Mouse (Mus musculus) inflammation-experienced regulatory T-cells, adult 6 months (primary cell): ENCODE results near the gene Mpped2. TPM values are rescaled to one million over a fixed set of nuclear protein-coding genes. Genes with fewer than 3 reads are reported as not detected.

Experiments used
- ATAC-seq: one replicate; pipeline ENCODE4 v1.8.0; 2017
- polyA plus RNA-seq, 3 experiments: library from polyadenylated mRNA; unstranded; fragments of 100-300 nt; shearing (Covaris generic); gene quantifications; one replicate each; pipeline ENCODE4 v1.2.1; 2017

Gene Mpped2
- polyA plus RNA-seq, 3 experiments from 2014 or later = 0.47 TPM; not detected in 2

GRCm38 (mm10) chr2:106705664-106706063, 12.6 kb downstream of the Mpped2 start:
- no peak for ATAC-seq

DNA sequence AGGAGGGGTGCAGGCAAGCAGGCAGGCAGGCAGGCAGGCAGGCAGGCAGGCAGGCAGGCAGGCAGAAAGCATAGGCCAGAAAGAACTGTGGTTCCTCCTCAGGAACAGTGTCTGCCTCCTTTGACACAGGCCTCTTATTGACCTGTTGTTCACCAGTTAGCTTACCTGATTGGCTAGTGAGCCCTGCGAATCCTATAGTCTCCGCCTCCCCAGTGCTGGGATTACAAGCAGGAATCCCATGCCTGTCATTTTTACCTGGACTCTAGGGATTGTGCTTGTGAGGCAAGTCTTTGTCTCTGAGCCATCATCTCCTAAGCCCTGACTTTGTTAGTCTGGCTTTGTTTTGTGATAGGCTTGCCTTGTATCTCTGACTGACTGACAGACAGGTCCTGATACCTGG, 14.1 kb downstream of the Mpped2 start:
- no peak for ATAC-seq

- ATAC-seq = no peak
These were observed 17.9 kb downstream of the Mpped2 start for GRCm38 (mm10) chr2:106710862-106711477.

- no peak for ATAC-seq
These were observed 18.4 kb downstream of the Mpped2 start for GRCm38 (mm10) chr2:106711506-106711905.

- no peak for ATAC-seq
These were observed 20.1 kb downstream of the Mpped2 start for GRCm38 (mm10) chr2:106713151-106713550.

DNA sequence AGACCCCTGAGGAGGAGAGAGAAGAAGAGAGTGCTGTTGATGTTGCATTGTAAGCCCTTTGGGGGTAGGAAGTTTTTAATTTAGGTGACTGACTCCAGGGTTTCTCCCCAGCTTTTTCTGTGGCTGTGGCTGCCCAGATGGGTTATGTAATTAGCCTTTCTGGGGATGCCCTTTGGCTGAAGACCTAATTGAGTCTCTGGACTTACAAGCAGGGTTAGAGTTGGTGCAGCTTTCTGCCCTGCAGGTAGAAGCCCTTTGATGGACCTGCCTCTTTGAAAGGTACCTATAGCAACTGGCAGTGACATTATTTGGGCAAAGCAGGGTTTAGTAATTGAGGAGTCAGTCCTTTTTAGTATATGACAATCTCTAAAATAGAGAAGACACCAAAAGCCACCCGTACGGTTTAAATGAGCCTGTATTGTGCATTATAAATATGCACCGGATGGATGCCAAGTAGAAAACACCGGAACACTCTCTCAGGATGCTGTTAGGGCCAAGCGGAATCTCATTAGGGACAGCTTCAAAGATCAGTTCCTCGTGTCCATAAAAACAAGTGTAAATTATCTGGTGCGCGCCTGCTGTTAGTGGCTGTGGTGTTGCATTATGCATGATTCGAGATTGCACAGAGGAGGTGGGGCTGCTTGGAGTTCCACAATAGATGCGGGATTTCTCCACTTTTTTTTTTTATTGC, 22.8 kb downstream of the Mpped2 start:
- no peak for ATAC-seq

DNA sequence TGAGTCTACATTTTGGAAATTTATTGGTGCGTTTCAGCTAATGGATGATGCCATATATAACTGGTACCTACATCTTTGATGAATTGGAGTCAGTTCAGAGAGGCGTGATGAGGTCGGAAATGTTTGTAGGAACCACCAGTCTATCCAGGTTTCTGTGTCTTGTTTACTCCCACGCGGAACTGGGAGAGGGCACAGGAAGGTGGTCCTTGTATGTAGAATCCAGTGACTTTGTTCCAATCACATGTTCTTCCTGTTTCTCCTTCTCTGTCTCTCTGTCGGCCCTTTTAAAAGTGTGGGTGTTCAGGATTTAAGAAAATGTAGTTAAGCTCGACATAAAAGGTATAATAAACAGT, 23.3 kb downstream of the Mpped2 start:
- ATAC-seq = no peak

GRCm38 (mm10) chr2:106718888-106719287, 25.8 kb downstream of the Mpped2 start:
- ATAC-seq = no peak

DNA sequence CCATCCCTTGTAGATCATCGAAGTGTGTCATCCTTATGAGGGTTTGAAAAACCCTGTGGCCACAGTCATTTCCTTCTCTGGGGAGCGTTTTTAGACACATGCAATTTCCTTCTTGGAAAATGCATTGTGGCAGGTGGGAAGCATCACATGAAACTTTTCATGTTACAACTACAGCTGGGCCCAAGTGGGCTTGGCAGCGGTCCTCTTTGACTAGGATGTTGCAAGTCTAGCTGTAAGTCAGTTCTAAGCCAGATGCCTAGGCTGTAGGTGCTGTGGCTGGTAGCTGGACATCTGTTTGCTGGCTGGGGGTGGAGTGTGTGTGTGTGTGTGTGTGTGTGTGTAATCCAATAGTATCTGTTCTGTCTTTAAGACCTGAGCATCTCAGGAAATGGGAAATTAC, 26.4 kb downstream of the Mpped2 start:
- no peak for ATAC-seq

- ATAC-seq = no peak
These were observed 27.6 kb downstream of the Mpped2 start for GRCm38 (mm10) chr2:106720644-106721043.

GRCm38 (mm10) chr2:106722020-106722419, 29.0 kb downstream of the Mpped2 start:
- ATAC-seq = no peak

DNA sequence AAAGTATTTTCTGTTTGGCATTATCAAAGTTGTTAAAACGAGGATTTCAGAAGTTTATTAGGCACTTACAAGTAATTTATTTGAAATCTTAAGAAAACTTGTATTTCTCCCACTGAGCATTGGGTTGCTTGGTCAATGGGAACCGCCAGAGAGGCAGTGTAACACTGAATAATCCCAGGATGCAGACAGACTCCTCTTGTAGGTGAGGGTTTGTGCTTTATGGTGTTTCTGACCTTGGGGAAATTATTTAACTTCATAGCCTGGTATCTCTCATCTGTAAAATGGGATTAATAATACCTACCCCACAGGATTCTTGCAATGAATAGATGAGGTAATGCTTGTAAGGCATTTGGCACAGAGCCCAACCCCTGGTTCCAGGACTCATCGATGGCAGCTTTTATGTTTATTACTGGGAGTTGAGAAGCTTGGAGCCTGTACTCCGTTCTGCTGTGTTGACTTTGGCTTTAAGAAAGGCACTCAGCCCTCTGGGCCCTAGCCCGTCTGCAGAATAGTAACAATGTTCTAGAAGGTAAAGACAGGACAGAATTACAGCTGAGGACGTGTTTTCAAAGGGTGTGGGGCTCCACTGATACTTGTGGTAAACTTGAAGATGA, 37.0 kb downstream of the Mpped2 start:
- ATAC-seq = no peak

- ATAC-seq = no peak
These were observed 37.5 kb downstream of the Mpped2 start for GRCm38 (mm10) chr2:106730608-106731007.

- no peak for ATAC-seq
These were observed 38.4 kb downstream of the Mpped2 start for GRCm38 (mm10) chr2:106731478-106731877.

DNA sequence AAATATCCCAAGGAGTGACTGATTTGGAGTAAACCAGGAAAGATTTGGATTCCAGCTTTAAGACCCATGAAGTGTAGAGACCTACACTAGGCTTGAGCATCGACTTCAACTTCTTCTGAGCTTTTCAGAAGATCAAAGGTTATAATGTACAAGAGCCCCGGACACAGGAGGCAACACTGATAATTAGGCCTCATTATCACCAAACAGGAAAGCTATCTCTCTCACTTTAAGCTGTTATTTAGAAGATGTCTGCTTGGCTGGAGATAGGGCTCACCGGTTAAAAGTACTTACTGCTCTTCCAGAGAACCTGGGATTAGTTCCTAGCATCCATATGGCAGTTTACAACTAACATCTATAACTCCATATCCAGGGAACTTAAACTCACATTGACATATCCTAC, 39.1 kb downstream of the Mpped2 start:
- no peak for ATAC-seq

DNA sequence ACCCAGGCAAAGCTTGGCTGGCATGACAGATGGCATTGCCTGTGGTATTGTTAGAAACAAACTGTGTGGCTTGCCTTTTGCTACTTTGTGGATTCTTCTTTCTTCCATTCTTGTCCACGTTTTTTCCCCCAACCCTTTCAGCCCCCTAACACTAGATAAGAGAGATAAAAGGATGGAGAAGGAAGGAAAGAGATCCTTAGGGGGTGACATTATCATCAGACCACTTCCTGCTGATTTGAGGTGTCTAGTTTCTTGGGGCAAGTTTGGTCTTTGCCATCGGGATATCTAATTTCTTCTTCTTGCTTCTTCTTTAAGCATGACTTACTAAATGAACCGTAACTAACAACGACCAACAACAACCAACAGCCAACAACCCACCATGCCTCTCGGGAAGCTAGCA, 40.3 kb downstream of the Mpped2 start:
- no peak for ATAC-seq

GRCm38 (mm10) chr2:106734004-106734403, 40.9 kb downstream of the Mpped2 start:
- no peak for ATAC-seq

DNA sequence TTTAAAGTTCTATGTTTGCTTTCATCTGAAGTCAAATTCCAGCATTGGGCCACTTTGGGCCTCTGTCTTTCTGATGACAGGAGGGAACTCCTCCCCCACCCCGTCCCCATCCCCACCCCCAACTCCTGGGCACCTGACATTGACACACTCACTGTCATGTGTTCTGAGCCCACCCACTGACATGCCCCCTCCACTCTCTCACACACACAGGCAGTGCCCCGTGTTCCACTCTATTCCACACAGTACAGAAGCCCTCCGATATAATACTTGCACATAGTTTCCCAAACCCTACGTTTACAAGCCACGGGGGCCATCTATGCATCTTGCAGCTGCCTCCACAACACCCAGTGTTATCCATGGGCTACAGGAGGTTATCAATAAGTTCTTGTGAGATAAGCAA, 42.1 kb downstream of the Mpped2 start:
- ATAC-seq = no peak

DNA sequence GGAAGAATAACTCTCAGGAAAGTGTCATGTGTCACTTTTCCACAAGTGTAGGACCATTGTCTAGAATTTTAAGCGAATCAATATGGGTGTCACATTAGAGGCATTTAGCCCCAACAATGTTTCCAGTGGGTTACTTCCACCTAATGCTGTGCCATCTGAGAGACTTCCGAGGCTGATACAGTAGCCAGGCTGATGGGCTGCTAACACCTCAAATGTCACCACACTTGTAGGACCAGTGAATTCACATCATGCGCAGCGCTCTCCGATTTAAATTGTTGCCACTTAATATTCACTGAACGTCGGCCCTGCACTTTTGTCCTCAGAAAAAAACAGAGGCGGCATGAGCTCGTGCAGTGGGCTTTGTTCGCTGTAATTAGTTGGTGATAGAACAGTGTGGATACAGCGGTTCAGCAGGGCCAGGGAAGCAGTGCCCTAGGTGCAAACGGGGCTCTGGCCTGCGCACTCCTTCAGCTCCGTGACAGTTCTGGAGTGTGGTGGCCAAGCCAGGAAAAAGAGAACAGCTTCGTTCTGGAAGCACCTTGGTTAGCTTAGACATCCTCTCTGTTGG, 42.8 kb downstream of the Mpped2 start:
- ATAC-seq = no peak

- ATAC-seq = no peak
These were observed 45.9 kb downstream of the Mpped2 start for GRCm38 (mm10) chr2:106738951-106739350.

DNA sequence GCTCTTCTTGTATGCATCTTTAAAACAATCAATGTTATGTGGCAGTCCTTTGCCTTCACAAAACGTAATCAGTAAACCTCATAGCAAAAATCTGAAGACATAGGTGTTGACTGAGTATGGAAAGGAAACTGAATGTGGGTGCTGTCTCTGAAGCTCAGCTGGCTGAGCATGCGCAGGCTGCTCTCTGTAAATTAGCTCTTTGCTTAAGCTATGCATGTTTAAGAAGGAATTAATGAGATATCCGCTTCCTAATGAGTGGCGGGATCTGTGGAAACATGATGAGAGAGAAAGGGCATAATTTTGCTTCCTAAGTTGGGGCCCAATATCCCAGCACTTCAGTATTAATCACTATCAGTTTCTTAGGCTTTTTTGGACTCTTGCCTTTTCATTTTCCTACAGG, 51.0 kb downstream of the Mpped2 start:
- ATAC-seq = no peak

DNA sequence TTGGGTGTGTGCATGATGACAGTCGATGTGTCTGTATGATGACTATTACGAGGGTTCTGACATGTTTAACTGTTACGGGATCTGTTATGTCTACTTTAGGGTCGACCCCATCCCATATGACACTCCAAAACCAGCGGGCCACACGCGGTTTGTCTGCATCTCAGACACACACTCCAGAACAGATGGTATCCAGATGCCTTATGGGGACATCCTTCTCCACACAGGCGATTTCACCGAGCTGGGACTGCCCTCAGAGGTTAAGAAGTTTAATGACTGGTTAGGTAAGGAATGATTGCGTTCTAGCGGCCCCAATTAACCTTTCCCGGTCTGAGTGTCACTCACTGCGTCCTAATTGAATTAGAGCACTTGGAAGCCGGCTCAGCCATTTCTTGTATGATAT, 51.5 kb downstream of the Mpped2 start:
- no peak for ATAC-seq

GRCm38 (mm10) chr2:106745364-106745763, 52.3 kb downstream of the Mpped2 start:
- no peak for ATAC-seq

DNA sequence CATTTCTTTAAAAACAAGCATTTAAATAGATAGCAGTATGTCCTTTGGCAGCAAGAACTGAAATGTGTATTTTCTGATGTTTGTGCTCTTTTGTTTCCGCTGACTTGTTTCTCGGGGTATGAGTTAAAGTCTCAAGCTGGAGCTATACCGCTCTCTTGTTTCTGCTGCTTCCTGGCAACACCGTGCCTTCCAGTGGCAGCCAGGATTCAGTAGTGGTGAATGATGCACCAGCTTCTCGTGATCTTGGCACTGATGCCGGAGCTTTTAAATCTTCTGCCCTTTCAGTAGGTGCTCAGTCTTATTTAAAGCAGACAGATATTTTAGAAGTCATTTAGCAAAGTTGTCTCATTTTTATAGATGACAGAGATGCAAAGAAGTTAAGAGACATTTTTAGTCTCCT, 53.1 kb downstream of the Mpped2 start:
- no peak for ATAC-seq
